Mouse (Mus musculus) C2C12 (cell line): ENCODE measurements around the gene Grin2a.

Source experiments
- CTCF ChIP-seq: IDR thresholded peaks from one replicate; pipeline ENCODE4 v1.5.1; 2011; ENCODE audit not compliant: control insufficient read depth, insufficient read depth, insufficient read length
- MYOD1 ChIP-seq: IDR thresholded peaks from one replicate; pipeline ENCODE4 v1.6.1; 2011; ENCODE audit warnings: low read depth; ENCODE audit not compliant: control insufficient read depth, insufficient read length

- no peak for TF ChIP-seq CTCF
- TF ChIP-seq MYOD1: no peak
Observed at GRCm38 (mm10) chr16:9895581-9895980, 99.8 kb downstream of the Grin2a start.
